Mouse (Mus musculus) kidney, postnatal 10 days (tissue): Measurements from ENCODE around the gene Btbd9.
"Not testable (repeated sequence)": the region's sequence is repeated elsewhere in the genome, so short reads cannot be mapped to it uniquely, and the experiment has no call there.

Source experiments
- DNase-seq: peaks from one replicate; pipeline ENCODE4 v3.0.0; 2021; ENCODE audit warnings: mixed read lengths

Gene Btbd9

DNA sequence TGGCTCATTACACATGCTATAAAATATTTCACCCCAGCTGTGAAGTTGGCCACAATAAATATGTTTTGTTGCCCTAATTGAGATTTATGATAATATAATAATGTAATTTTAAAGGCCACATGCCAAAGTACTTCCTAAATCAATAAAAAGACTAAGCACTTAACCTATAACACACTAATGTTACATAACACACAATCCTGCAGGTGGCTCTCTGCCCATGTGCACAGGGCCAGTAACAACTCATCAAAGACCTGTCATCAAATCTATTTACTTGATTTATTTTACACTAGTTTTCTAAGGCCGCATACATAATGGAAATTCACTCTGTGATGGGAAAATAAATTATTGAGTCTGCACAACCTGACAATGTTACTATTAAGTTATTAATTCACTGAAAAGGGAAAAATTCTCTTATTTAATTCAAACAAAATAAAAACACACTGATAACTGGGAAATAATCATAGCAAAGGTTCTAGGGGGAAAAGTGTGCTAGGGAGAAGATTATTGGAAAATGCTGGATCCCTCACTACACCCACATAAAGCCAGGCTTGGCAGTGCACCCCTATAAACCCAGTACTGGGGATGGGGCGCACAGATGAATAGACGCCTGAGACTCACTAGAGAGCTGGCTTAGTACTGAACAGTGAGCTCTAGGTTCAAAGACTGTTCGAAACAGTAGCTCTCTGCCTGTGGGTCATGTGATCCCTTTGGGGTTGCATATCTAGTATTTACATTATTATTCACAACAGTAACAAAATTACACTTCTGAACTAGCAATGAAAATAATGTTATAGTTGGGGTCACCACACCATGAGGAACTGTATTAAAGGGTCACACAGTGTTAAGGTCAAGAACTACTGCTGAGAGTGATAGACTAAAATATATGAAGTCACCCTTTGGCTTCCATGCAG lies 23.0 kb downstream of the Btbd9 start:
- DNase-seq, result peak; percentile 21

GRCm38 (mm10) chr17:30550774-30551107 lies 25.5 kb downstream of the Btbd9 start:
- DNase-seq, result peak; percentile 9

DNA sequence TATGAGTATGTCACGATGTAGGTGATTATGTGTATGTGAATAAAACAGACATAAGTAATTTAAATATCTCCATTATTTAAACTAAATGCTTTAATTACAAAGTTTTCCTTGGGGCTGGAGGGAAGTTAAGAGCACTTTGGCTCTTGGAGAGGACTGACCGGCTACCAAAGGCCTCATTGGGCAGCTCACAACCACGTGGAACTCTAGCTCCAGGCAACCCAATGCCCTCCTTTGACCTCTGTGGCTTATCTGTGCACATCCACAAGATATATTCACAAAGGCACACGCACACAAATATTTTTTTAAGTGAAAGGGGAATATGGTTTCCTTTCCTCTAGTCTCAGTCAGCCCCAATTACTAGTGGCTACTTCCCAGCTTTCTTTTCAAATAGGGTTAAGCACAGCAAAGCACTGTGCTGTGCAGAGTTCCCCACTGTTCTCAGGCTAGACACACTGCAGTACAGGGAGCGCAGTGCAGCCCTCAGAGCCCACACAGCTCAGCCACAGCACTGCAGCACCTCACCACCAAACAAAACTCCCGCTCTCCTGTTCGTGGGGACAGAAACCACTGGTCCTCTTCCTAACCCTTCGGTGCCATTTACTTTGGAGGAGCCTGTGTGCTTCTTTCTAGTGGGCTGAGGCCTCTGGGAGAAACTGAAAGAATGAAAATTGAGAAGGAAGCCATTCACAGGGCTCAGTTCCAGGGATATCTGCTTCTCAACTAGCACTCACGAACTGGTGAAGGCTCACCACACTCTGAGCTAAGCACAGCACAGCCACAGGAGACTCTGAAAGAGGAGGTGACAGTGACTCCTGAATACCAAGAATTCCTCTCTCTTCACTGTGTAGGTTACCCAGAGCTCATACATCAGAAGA lies 26.2 kb downstream of the Btbd9 start:
- DNase-seq, result peak; percentile 5

DNA sequence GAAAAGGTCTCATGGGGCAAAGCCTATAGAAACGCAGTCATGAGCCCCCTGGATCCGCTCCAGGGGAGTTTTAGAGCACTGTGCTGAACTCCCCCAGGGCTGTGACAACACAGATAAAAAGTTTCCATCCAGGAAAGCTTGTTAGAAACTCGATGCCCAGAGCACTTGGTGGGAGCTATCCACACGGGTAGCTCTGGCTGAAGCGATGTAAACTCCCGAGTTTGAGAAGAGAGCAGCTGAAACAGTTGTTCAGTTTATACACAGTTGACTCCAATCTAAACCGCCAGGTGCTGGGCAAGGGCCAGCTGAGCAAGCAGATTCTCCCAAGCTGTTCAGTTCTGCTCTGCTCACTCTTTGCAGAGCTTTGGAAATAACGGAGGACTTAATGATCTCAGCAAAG lies 37.2 kb downstream of the Btbd9 start:
- peak; percentile 67 for DNase-seq

DNA sequence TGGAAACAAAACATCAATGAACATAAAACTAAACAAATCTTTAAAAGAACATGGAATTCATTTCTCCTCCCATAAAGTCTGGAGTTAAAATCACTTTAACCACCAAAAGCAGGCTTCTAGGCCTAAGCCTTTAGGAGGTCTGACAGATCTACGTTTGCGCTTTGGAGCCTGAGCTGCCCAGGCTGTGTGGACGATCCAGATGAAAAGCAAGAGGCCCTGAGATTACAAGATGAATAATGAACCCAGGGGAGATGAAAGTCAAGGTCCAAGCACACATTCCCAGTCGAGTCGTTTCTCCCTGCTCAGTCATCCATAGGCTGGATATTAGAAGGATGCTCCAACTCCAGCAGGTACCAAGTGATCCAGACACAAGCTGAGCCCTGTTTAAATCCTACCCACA lies 39.6 kb downstream of the Btbd9 start:
- DNase-seq, result no peak

DNA sequence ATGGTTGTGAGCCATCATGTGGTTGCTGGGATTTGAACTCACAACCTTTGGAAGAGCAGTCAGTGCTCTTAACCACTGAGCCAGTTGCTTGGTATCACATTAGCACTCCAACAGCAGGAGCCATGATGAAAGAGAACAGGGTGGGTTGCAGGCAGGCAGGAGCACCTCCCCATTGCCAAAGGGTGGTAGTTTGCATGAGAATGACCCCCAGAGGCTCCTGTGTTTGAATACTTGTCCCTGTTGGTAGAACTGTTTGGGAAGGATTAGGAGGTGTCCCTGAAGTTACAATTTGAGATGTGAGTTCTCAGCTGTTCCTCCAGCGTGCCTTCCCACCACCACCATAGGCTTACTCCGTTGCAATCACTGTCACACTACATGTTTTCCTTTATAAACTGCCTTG lies 43.2 kb downstream of the Btbd9 start:
- DNase-seq, result no peak

DNA sequence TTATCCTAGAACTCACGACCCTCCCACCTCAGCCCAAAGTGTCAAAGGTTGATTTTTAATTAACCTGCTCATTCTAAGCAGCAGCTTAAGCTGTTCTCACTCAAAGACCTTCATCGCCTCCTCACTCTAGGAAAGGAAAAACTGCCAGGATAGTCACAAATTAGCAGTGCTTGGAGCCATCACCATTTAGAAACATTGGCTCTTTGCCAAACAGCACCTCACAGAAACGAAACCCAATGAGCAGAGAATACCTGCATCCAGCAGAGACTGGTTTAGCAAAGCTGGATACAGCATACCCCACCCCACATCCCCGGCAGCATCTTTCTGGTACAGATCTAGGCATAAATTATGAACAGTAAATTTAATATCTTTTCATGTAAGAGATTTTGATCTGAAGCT lies 45.7 kb downstream of the Btbd9 start:
- no peak for DNase-seq

DNA sequence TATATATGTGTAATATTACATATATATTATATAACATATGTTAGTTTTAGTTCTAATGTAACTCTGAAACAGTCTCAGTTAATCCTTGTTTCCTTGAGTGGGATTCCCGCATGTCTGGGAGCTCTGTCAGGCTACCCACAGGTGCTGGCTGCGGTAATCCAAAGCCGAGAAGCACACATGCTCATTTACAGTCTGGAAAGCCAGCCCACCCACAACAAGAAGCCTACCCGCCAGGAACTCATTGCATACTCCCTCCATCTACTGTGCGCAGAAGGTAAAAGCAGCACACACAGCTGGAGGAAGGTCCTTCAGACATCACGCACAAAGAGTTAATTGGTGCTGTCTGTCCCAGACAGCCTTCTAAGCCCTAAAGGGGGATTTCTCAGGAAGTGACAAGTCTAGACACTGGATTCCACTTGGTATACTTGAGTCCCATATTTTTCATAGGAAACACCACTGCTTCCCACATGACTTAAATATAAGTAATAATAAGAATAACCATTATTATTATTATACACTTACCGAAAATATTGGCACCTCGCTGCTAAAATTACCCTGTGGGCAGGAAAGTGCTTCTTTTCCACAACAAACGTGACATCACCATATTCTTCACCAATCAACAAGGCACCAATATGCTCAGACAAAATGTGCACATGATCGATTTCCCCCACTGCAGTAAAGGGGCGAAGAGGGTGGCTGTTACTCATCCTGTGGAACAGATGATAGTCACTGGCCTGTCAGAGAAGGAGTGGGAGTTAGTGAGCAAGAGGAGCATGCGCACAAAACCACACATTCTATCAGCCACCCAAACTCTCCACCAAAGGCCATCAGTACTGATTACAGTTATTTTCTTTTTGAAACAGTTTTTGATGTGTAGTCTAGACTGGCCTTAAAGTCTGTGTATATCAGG lies 46.4 kb downstream of the Btbd9 start:
- no peak for DNase-seq

DNA sequence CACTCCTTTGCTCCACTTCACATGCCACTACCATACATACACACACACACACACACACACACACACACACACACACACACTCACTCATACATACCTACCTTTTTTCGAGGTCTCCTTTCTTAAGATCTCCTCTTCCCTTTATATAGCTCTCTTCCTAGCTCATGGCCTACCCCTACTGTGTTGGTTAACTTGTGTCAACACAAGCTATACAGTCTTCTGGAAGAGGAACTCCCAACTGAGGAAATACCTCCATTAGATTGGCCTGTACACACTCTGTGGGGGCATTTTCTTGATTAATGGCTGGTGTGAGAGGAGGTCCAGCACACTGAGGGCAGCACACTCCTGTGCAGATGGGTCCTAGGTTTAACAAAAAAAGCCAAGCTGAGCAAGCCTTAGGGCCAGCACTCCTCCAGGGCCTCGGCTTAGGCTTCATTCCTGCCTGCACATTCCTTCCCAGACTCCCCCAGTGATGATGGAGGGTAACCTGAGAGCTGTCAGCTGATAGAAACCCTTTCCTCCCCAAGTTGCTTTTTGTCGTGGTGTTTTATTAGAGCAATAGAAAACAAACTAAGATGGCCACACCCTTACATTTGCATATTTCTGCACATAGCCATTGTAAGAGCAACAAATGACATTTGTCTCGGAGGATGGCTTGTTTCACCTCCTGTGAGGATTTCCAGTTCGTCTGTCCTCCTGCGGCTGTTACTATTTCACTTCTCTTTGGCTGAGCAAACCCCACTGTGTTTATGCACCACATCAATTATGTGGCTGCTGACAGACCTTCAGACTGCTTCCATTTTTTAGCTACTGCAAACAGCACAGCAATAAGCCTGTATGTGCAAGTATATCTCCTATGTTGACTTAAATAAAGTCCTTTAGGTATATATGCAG lies 50.6 kb downstream of the Btbd9 start:
- no peak for DNase-seq

DNA sequence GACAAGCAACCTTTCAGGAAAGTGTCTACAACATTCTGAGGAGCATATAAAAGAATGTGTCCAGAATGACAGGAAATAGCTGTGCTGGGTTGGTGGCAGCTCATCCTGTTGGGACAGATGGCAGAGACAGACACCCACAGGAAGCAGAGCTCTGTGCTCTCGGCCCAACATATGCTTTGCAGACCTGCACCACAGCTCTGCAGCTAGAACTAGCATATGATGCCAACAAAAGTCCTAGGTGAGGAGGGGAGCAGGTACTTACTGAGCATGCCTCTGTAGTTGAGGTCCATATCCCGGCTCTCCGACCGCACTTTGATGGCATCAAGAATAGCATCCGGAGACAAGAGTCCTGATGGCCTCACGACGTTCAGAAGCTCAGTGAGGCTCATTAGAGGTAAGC lies 51.8 kb downstream of the Btbd9 start:
- DNase-seq, result peak; percentile 35

GRCm38 (mm10) chr17:30523783-30524182 lies 52.5 kb downstream of the Btbd9 start:
- no peak for DNase-seq

DNA sequence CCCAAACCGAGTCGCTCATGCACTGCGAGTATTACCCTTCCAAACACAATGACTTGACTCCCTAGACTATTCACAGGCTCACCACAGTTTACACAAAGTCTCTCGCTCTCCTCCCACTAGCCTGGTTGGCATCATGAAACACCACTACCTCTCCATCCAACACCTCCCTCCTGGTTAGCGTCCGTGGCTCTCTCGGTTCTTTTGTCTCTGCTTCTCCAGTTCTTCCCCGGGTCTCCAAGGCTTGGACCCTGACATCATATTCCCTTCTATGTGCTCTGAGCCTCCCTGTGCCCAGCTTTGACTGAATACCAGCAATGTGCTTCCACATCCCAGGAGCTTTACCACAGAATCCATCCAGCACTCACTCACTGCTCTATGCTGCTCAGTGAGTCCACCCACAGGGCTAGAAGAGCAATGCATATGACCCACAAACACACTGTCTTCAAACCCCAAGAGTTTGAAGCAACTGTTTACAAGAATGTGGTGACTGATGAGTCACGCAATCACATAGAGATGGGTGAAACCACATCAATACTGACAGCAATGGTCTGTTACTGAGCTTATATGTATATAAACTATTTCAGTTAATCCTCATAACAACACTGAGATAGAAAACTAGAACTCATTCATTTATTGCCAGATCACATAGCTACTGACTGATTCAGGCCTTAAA lies 53.7 kb downstream of the Btbd9 start:
- DNase-seq, result no peak

- not testable (repeated sequence) for DNase-seq
Observed at GRCm38 (mm10) chr17:30519172-30519512, 57.1 kb downstream of the Btbd9 start.

- DNase-seq, result no peak
Observed at GRCm38 (mm10) chr17:30518431-30519171, 57.7 kb downstream of the Btbd9 start.

- no peak for DNase-seq
Observed at GRCm38 (mm10) chr17:30516580-30517340, 59.5 kb downstream of the Btbd9 start.

DNA sequence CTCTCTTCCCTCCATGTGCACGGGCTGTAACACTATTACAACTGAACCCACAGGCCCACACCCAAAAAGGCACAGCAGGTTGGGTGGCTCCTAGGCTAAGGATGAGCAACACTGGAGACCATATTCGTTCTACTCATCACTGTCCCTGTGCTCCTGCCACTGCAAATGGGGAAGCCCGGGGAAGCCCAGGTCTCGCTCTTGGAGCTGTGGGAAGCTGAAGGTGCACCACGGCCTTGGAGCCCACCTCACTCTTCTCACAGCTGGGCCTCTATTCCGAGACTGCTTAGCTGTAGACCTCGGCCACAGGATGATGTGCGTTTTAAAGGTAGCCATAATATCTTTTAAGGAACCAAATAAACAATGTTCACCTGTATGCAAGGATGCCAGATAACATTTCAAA lies 60.9 kb downstream of the Btbd9 start:
- no peak for DNase-seq

DNA sequence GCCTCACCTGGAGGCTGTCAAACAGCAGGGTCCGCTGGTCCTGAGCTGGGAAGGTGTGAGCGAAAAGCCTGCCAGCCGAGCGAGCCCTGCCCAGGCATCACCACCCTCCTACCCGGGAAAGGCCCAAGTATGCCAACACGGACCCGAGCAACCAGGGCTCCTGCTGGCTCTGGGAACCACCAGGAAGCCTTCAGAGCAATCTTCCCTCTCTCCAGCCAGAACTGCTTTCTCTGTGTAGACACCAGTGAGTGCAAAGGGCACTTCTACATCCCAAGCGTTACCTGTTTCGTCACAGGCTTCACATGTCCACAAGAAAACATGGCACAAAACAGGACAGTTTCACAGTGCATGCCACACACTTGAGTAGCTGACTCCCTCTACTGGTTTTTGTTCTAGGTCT lies 63.3 kb downstream of the Btbd9 start:
- no peak for DNase-seq

- DNase-seq, result no peak
Observed at GRCm38 (mm10) chr17:30512531-30512930, 63.8 kb downstream of the Btbd9 start.

GRCm38 (mm10) chr17:30512007-30512406 lies 64.3 kb downstream of the Btbd9 start:
- DNase-seq, result no peak

- no peak for DNase-seq
Observed at GRCm38 (mm10) chr17:30511399-30511798, 64.9 kb downstream of the Btbd9 start.
